In the genomic region with DNA sequence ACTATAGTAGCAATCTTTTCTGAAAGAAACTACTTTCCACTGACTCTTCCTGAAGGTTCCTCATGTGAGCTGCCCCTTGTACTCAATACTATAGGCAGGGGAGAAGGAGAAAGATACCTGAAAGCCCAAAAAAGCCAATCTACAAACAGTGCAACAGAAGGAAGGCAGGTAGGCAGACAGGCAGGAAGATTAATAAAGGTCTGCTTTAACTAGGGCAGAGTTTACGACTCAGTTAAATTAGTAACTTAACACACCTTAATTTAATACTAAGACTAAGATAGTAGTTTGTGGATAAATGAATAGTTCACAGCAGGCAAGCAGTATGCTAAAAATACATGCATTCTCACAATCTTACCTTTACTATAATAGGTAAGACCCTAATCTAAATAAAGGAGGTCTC, we compare ENCODE assay signal across 24 mouse cellular contexts. TPM values are rescaled to one million over a fixed set of nuclear protein-coding genes. Genes with fewer than 3 reads are reported as not detected.
DNase-seq lines count a peak whose midpoint lies in the region; ATAC-seq lines count a peak whose summit lies in the region.
"Had no signal": no experiment of that assay in that cellular context is flagged by ENCODE, and none has a peak within 500 bp of the region (broad histone marks: within the 10 kb centered on the region; RNA-seq: fewer than 3 reads in every experiment).

No protein-coding gene starts in this region.

- peak; percentile 67 for DNase-seq in kidney, adult 9 months
- DNase-seq in midbrain, embryonic 11.5 days (ENCODE audit: low spot score, missing footprints): peak; percentile 4
- peak; percentile 29 for DNase-seq in splenic B cell, adult 2 months (ENCODE audit: low read depth, low spot score)
- DNase-seq in adrenal gland, adult (ENCODE audit: inconsistent age in 2 of 2, low spot score in 1 of 2): no peak
- no peak for DNase-seq in adrenal gland, adult 2 months
- DNase-seq: adrenal gland, postnatal 14 days; cerebellum, adult 11-12 months; cerebellum, adult 9-11 months; embryo, embryonic 11 days; gastrocnemius, postnatal 10 days; liver; lung, postnatal 4 days; right cerebral cortex, postnatal 4 days; thymus, adult 2 months; thymus, postnatal 4 days had no signal

- H3K27ac ChIP-seq in kidney, embryonic 15.5 days: no peak overlapping the region
- H3K27ac ChIP-seq in midbrain, embryonic 11.5 days (ENCODE audit: low read depth, low read length): no peak overlapping the region
- H3K27ac ChIP-seq in midbrain, embryonic 13.5 days: no peak overlapping the region
- H3K27ac ChIP-seq: embryonic facial prominence, embryonic 12.5 days; forebrain, embryonic 10.5 days; hindbrain, embryonic 12.5 days; hindbrain, postnatal 0 days had no signal

- WGBS in kidney, embryonic 15.5 days: 80% methylated on average over 1 of the region's 1 CpGs
- WGBS in midbrain, embryonic 11.5 days: 95% methylated on average over 1 of the region's 1 CpGs
- 88% methylated on average over 1 of the region's 1 CpGs for WGBS in midbrain, embryonic 13.5 days

- no peak overlapping the region for H3K4me2 ChIP-seq in kidney, embryonic 15.5 days
- no peak overlapping the region for H3K4me2 ChIP-seq in midbrain, embryonic 11.5 days
- H3K4me2 ChIP-seq in midbrain, embryonic 13.5 days (replicated peaks): no peak overlapping the region
- H3K4me2 ChIP-seq: embryonic facial prominence, embryonic 12.5 days; hindbrain, embryonic 12.5 days had no signal

- H3K9me3 ChIP-seq in kidney, embryonic 15.5 days (replicated peaks): no peaks in the 10 kb centered on the region
- no peaks in the 10 kb centered on the region for H3K9me3 ChIP-seq in midbrain, embryonic 11.5 days (ENCODE audit: control insufficient read depth, low read length)
- H3K9me3 ChIP-seq in midbrain, embryonic 13.5 days: no peaks in the 10 kb centered on the region
- H3K9me3 ChIP-seq: embryonic facial prominence, embryonic 12.5 days; forebrain, embryonic 10.5 days; hindbrain, embryonic 12.5 days had no signal

- H3K4me3 ChIP-seq in kidney, embryonic 15.5 days (replicated peaks): no peak overlapping the region
- no peak overlapping the region for H3K4me3 ChIP-seq in midbrain, embryonic 11.5 days (ENCODE audit: low read depth, low read length)
- no peak overlapping the region for H3K4me3 ChIP-seq in midbrain, embryonic 13.5 days (replicated peaks)
- H3K4me3 ChIP-seq: embryonic facial prominence, embryonic 12.5 days; forebrain, embryonic 10.5 days; hindbrain, embryonic 12.5 days had no signal

- H3K36me3 ChIP-seq in kidney, embryonic 15.5 days: no peaks in the 10 kb centered on the region; the same call in 1 of the 2 replicates
- H3K36me3 ChIP-seq in midbrain, embryonic 11.5 days (ENCODE audit: control insufficient read depth, insufficient read depth, low read length): no peaks in the 10 kb centered on the region
- no peaks in the 10 kb centered on the region for H3K36me3 ChIP-seq in midbrain, embryonic 13.5 days
- H3K36me3 ChIP-seq in splenic B cell, adult 2 months (ENCODE audit: control insufficient read depth, insufficient read depth, low read length, poor library complexity, severe bottlenecking): no peaks in the 10 kb centered on the region
- H3K36me3 ChIP-seq: embryonic facial prominence, embryonic 12.5 days; hindbrain, embryonic 12.5 days had no signal

- peaks cover 17% of the 10 kb centered on the region for H3K4me1 ChIP-seq in kidney, embryonic 15.5 days
- no peaks in the 10 kb centered on the region for H3K4me1 ChIP-seq in midbrain, embryonic 11.5 days (ENCODE audit: control insufficient read depth, insufficient read depth, low read length)
- peaks cover 19% of the 10 kb centered on the region for H3K4me1 ChIP-seq in midbrain, embryonic 13.5 days (replicated peaks)
- H3K4me1 ChIP-seq: embryonic facial prominence, embryonic 12.5 days had no signal

- H3K27me3 ChIP-seq in kidney, embryonic 15.5 days: no peaks in the 10 kb centered on the region
- no peaks in the 10 kb centered on the region for H3K27me3 ChIP-seq in midbrain, embryonic 11.5 days (ENCODE audit: control insufficient read depth, insufficient read depth, low read length)
- H3K27me3 ChIP-seq in midbrain, embryonic 13.5 days: no peaks in the 10 kb centered on the region
- no peaks in the 10 kb centered on the region for H3K27me3 ChIP-seq in splenic B cell, adult 2 months (ENCODE audit: control insufficient read depth, insufficient read depth, low read length, poor library complexity, severe bottlenecking)
- H3K27me3 ChIP-seq: embryonic facial prominence, embryonic 12.5 days; hindbrain, embryonic 12.5 days had no signal

- ATAC-seq in kidney, embryonic 15.5 days (replicated peaks; ENCODE audit: low FRiP score): no peak
- no peak for ATAC-seq in midbrain, embryonic 11.5 days (ENCODE audit: low FRiP score)
- no peak for ATAC-seq in midbrain, embryonic 13.5 days
- ATAC-seq in inflammation-experienced regulatory T-cells, adult 6 months: peak; percentile 38
- ATAC-seq: forebrain, embryonic 16.5 days; hindbrain, postnatal 0 days; midbrain, embryonic 16.5 days had no signal

- H3K9ac ChIP-seq in kidney, embryonic 15.5 days: no peak overlapping the region
- H3K9ac ChIP-seq in midbrain, embryonic 11.5 days (ENCODE audit: low read length): no peak overlapping the region
- H3K9ac ChIP-seq in midbrain, embryonic 13.5 days (replicated peaks): no peak overlapping the region
- H3K9ac ChIP-seq: embryonic facial prominence, embryonic 12.5 days; hindbrain, embryonic 12.5 days had no signal

RNA-seq across cellular contexts. Expression of gene Kpna4, which starts 12.2 kb away (rescaled TPM):
- polyA plus RNA-seq in kidney, embryonic 15.5 days (2015; fragmentation: Nextera tagmentation; extraction: Ambion mirVana): 31.2 and 36.8 TPM in 2 replicates
- polyA plus RNA-seq in midbrain, embryonic 11.5 days (2014; fragmentation: Nextera tagmentation; extraction: Ambion mirVana): 51.5 and 52.8 TPM in 2 replicates
- polyA plus RNA-seq in midbrain, embryonic 13.5 days (2015; fragmentation: Nextera tagmentation; extraction: Ambion mirVana): 35.4 and 38.6 TPM in 2 replicates
- 10 to 100 TPM; 24.3 to 36.3 (median 28.2) TPM for polyA plus RNA-seq in inflammation-experienced regulatory T-cells, adult 6 months (2017; shearing (Covaris generic))
- total RNA-seq in adrenal gland, adult 2 months (2021): 10 to 100 TPM; 49.9 to 71.0 TPM
- polyA plus RNA-seq in adrenal gland, adult 2 months (2012; rRNA removed): 7.2 and 7.7 TPM in 2 replicates

Comparison
In these comparisons a context has a peak if more than half of its experiments do, and no peak if none do; other contexts are left out.
1. DNase-seq: peak in kidney, adult 9 months (single experiment), midbrain, embryonic 11.5 days (single experiment) and splenic B cell, adult 2 months (single experiment); none in adrenal gland, adult (0 of 2) and adrenal gland, adult 2 months (single experiment).